Mouse (Mus musculus): Measurements from ENCODE around the gene Creb3. TPM values are rescaled to one million over a fixed set of nuclear protein-coding genes. Genes with fewer than 3 reads are reported as not detected.

Gene Creb3
- polyA plus RNA-seq, 1 experiment from 2014 or later = 89.2 TPM

GRCm38 (mm10) chr4:43612534-43612933 is 50.4 kb downstream of the Creb3 start:
- DNase-seq (ENCODE audit: low spot score) (no peak), ATAC-seq (ENCODE audit: low FRiP score, low TSS enrichment) (no peak)
- Histone ChIP-seq H3K27ac (replicated peaks) (no peak overlapping the region), H3K4me2 (replicated peaks; ENCODE audit: low read depth) (no peak overlapping the region), H3K4me1 (replicated peaks; ENCODE audit: control insufficient read depth, insufficient read depth) (no peaks in the 10 kb centered on the region), H3K27me3 (ENCODE audit: control insufficient read depth, insufficient read depth, low read length) (no peaks in the 10 kb centered on the region), H3K4me3 (ENCODE audit: low read depth, low read length) (no peak overlapping the region), H3K9ac (ENCODE audit: low read length) (no peak overlapping the region), H3K36me3 (ENCODE audit: control insufficient read depth, insufficient read depth, low read length) (no peaks in the 10 kb centered on the region), H3K9me3 (ENCODE audit: control insufficient read depth, low read length) (no peaks in the 10 kb centered on the region)
- WGBS = 40% methylated on average over 10 of the region's 10 CpGs
- TF ChIP-seq EP300 (optimal IDR thresholded peaks at IDR 0.05) = no peak
- no peak for TF ChIP-seq CTCF (IDR thresholded peaks at IDR 0.05; ENCODE audit: low read depth)

GRCm38 (mm10) chr4:43613060-43613730 is 51.1 kb downstream of the Creb3 start:
- H3K4me3 ChIP-seq (ENCODE audit: low read depth, low read length) = no peak overlapping the region
- no peak for TF ChIP-seq EP300 (optimal IDR thresholded peaks at IDR 0.05)
- TF ChIP-seq CTCF (IDR thresholded peaks at IDR 0.05; ENCODE audit: low read depth) = no peak
- ATAC-seq (ENCODE audit: low FRiP score, low TSS enrichment) (no peak), DNase-seq (ENCODE audit: low spot score) (peak; percentile 24)
- 53% methylated on average over 3 of the region's 3 CpGs for WGBS
- no peaks in the 10 kb centered on the region for H3K27me3 ChIP-seq (ENCODE audit: control insufficient read depth, insufficient read depth, low read length)
- no peak overlapping the region for H3K9ac ChIP-seq (ENCODE audit: low read length)
- no peak overlapping the region for H3K27ac ChIP-seq (replicated peaks)
- no peak overlapping the region for H3K4me2 ChIP-seq (replicated peaks; ENCODE audit: low read depth)
- no peaks in the 10 kb centered on the region for H3K9me3 ChIP-seq (ENCODE audit: control insufficient read depth, low read length)
- no peaks in the 10 kb centered on the region for H3K4me1 ChIP-seq (replicated peaks; ENCODE audit: control insufficient read depth, insufficient read depth)
- H3K36me3 ChIP-seq (ENCODE audit: control insufficient read depth, insufficient read depth, low read length) = no peaks in the 10 kb centered on the region

Other genes with a start within 250 kb of the Creb3 start
- gene Rusc2, start 180.4 kb upstream of the Creb3 start, polyA plus RNA-seq (2015; fragmentation: Nextera tagmentation; extraction: Ambion mirVana) = 10.7 and 11.5 TPM in 2 replicates
- 0.12 and 0.27 TPM in 2 replicates for gene Fam166b, start 133.2 kb upstream of the Creb3 start, polyA plus RNA-seq (2015; fragmentation: Nextera tagmentation; extraction: Ambion mirVana)
- gene Tesk1, start 120.4 kb upstream of the Creb3 start, polyA plus RNA-seq (2015; fragmentation: Nextera tagmentation; extraction: Ambion mirVana) = 4.7 TPM in 2 replicates
- 2.8 and 3.2 TPM in 2 replicates for gene Cd72, start 107.7 kb upstream of the Creb3 start, polyA plus RNA-seq (2015; fragmentation: Nextera tagmentation; extraction: Ambion mirVana)
- not detected in 2 replicates for gene Sit1, start 78.6 kb upstream of the Creb3 start, polyA plus RNA-seq (2015; fragmentation: Nextera tagmentation; extraction: Ambion mirVana)
- 118 and 120 TPM in 2 replicates for gene Ccdc107, start 69.4 kb upstream of the Creb3 start, polyA plus RNA-seq (2015; fragmentation: Nextera tagmentation; extraction: Ambion mirVana)
- gene Arhgef39, start 62.6 kb upstream of the Creb3 start, polyA plus RNA-seq (2015; fragmentation: Nextera tagmentation; extraction: Ambion mirVana) = 10.7 and 11.8 TPM in 2 replicates
- 2.6 and 3.1 TPM in 2 replicates for gene Car9, start 55.4 kb upstream of the Creb3 start, polyA plus RNA-seq (2015; fragmentation: Nextera tagmentation; extraction: Ambion mirVana)
- gene Tpm2, start 38.6 kb upstream of the Creb3 start, polyA plus RNA-seq (2015; fragmentation: Nextera tagmentation; extraction: Ambion mirVana) = 2,018 and 2,237 TPM in 2 replicates
- gene Tln1, start 359 bp downstream of the Creb3 start, polyA plus RNA-seq (2015; fragmentation: Nextera tagmentation; extraction: Ambion mirVana) = 42.7 and 60.3 TPM in 2 replicates
- gene Rgp1, start 16.4 kb downstream of the Creb3 start, polyA plus RNA-seq (2015; fragmentation: Nextera tagmentation; extraction: Ambion mirVana) = 11.7 and 13.0 TPM in 2 replicates
- 25.0 and 26.1 TPM in 2 replicates for gene Gba2, start 16.5 kb downstream of the Creb3 start, polyA plus RNA-seq (2015; fragmentation: Nextera tagmentation; extraction: Ambion mirVana)
- 0.25 and 0.34 TPM in 2 replicates for gene Msmp, start 22.2 kb downstream of the Creb3 start, polyA plus RNA-seq (2015; fragmentation: Nextera tagmentation; extraction: Ambion mirVana)
- 4.8 and 6.7 TPM in 2 replicates for gene Npr2, start 69.6 kb downstream of the Creb3 start, polyA plus RNA-seq (2015; fragmentation: Nextera tagmentation; extraction: Ambion mirVana)
- 0.23 and 0.38 TPM in 2 replicates for gene Spag8, start 91.3 kb downstream of the Creb3 start, polyA plus RNA-seq (2015; fragmentation: Nextera tagmentation; extraction: Ambion mirVana)
- gene Hint2, start 94.1 kb downstream of the Creb3 start, polyA plus RNA-seq (2015; fragmentation: Nextera tagmentation; extraction: Ambion mirVana) = 150 and 152 TPM in 2 replicates
- 2.0 and 2.4 TPM in 2 replicates for gene Tmem8b, start 106.6 kb downstream of the Creb3 start, polyA plus RNA-seq (2015; fragmentation: Nextera tagmentation; extraction: Ambion mirVana)
- gene Fam221b, start 106.8 kb downstream of the Creb3 start, polyA plus RNA-seq (2015; fragmentation: Nextera tagmentation; extraction: Ambion mirVana) = 3.1 and 3.6 TPM in 2 replicates
- not detected in 2 replicates for gene Olfr70, start 138.5 kb downstream of the Creb3 start, polyA plus RNA-seq (2015; fragmentation: Nextera tagmentation; extraction: Ambion mirVana)
- gene Olfr71, start 147.9 kb downstream of the Creb3 start, polyA plus RNA-seq (2015; fragmentation: Nextera tagmentation; extraction: Ambion mirVana) = not detected in 2 replicates
- 6.1 and 7.8 TPM in 2 replicates for gene Hrct1, start 164.9 kb downstream of the Creb3 start, polyA plus RNA-seq (2015; fragmentation: Nextera tagmentation; extraction: Ambion mirVana)
- gene Spaar, start 167.7 kb downstream of the Creb3 start, polyA plus RNA-seq (2015; fragmentation: Nextera tagmentation; extraction: Ambion mirVana) = 0.27 and 0.30 TPM in 2 replicates
- gene Olfr159, start 208.7 kb downstream of the Creb3 start, polyA plus RNA-seq (2015; fragmentation: Nextera tagmentation; extraction: Ambion mirVana) = not detected in 2 replicates

All from stomach, postnatal 0 days (tissue).